Mouse (Mus musculus) stomach, postnatal 0 days (tissue): Measurements from ENCODE around the gene Nudt16.

Experiments used
- CTCF ChIP-seq: IDR thresholded peaks from 2 replicates; pipeline ENCODE4 v1.5.1; 2016; ENCODE audit warnings: antibody characterized with exemption, low read depth, mild to moderate bottlenecking, moderate library complexity
- EP300 ChIP-seq: optimal IDR thresholded peaks from 2 replicates; pipeline ENCODE3; 2016; ENCODE audit warnings: antibody characterized with exemption

- TF ChIP-seq CTCF (no peak), EP300 (no peak)
These were observed 2.9 kb upstream of the Nudt16 start for GRCm38 (mm10) chr9:105134536-105134935.
